Mouse (Mus musculus) testis, postnatal 10 days (tissue): Measurements from ENCODE around the gene Sirt3.
"Not testable (repeated sequence)": the region's sequence is repeated elsewhere in the genome, so short reads cannot be mapped to it uniquely, and the experiment has no call there.

ENCODE experiments used
- DNase-seq: peaks from one replicate; pipeline ENCODE4 v3.0.0; 2021; ENCODE audit warnings: low spot score

The Sirt3 gene

DNA sequence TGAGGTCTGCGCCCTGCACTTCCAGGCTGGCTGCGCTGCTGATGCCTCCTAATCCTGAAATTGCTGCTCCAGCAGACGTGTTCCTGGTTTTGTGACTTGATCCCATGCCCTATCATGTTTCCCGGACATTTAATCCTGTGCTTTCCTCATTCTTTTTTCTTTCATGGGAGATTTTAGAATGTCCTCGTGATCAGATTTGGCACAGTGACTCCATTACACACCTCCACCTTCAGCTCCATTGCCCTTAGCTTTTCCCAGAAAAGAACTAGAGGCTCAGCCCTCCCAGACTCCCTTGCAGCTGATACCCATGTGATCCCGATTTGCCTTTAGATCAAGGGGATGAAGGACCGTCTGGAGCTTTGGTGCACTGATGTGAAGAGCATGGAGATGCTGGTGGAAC is 15.8 kb upstream of the Sirt3 start:
- DNase-seq: no peak

DNA sequence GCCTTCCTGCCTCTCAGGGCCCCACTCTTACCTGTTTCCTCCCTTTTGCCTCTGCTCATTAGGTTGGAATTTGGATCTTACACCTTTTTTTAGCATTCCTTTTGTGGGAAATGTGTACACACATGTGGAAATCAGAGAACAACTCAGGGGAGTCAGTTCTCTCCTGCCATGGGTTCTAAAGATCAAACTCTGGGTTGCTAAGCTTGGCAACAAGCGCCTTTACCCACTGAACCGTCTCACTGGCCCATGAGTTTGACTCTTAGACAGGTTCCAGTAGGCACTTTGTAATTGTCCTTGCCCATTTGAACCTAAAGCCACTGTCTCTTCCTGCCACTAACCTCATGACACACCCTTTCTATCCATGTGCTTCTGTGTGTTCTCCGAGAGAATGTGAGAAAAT is 12.5 kb upstream of the Sirt3 start:
- no peak for DNase-seq

DNA sequence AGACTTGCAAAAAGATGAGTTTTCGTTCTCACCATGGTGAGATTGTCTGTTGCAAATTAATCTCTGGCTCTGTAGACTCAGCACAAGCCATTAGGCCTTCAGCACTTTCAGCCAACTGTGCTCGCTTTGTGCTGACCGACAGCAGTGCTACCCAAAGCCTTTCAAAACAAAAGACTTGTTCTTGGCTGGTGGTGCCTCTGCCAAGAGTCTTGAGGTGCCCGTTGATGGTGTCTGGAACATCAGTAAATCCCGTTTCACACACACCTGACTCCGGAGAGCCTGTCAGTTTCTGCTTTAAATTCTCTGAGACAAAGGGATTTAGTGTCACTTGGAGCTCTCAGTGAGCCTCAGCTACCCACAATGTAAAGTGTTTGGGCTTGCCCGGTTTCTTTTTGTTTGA is 11.9 kb upstream of the Sirt3 start:
- DNase-seq: no peak

DNA sequence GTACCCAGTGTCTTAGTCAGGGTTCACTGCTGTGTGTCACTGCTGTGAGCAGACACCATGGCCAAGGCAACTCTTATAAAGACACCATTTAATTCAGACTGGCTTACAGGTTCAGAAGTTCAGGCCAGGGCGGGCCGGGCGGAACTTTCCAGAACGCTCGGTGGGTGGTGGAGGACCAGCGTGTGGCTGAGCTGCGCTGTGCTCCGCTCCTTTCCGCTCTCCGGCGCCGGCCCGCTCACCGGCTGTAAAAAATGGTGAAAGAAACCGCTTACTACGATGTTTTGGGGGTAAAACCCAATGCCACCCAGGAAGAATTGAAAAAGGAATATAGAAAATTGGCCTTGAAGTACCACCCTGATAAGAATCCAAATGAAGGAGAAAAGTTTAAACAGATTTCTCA is 8.5 kb upstream of the Sirt3 start:
- DNase-seq: not testable (repeated sequence)

DNA sequence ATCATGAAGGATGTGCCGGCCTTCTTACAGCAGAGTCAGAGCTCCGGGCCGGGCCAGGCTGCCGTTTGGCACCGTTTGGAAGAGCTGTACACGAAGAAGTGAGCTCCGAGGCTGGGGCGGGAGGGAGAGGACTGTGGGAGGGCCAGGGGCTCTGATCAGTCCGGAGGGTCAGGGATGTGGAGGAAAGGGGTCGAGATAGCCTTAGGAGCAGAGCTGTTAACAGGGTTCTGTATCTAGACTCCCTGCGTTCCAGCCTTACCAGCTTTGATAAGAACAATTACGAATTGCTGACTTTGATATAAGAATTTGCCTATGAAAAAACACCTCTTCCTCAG is 327 bp upstream of the Sirt3 start:
- DNase-seq: no peak

DNA sequence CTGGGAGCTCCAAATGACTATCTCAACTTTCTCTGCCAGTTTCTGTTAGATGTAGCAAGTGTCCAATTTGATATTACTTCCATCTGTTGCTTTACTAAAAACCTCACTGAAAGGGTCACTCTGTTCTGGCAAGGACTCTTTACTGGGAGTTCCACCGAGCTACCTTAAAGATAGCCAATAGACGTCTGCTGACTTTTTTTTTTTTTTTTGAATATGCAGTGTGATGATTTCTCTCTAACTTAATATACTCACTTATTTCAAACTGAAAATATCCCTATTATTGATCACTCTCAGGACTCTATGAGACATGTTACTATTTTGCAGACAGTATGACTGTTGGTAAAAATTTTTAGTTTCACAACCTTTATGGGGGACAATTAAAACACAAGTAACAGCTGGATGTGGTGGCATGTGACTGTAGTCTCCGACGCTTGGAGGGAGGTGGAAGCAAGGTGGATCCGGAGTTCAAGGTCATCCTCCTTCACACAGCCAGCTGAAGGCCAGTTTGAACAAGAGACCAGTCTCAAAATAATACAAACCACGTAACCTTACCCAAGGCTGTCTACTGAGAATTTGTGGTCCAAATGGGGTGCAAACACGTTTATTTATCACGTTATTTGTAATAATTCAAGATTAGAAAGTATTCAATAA is 1.1 kb downstream of the Sirt3 start:
- no peak for DNase-seq

DNA sequence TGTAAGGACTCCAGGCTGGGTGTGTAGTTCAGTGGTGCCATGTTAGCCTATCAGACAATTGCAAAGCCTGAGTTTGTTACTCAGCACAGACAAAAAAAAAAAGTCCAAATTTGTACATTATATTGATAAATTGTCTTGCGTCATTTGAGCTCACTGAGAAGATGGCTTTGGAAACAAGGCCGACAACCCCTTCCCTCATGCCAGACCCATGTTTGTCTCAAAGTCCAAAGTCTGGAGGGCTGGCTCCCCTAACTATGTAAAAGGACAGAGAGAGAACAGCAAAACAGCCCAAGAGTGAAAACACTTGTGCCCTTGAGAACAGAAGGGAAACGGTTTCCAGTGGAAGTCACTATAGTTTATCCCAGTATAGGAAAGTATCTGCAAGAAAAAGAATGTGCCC is 1.7 kb downstream of the Sirt3 start:
- no peak for DNase-seq

DNA sequence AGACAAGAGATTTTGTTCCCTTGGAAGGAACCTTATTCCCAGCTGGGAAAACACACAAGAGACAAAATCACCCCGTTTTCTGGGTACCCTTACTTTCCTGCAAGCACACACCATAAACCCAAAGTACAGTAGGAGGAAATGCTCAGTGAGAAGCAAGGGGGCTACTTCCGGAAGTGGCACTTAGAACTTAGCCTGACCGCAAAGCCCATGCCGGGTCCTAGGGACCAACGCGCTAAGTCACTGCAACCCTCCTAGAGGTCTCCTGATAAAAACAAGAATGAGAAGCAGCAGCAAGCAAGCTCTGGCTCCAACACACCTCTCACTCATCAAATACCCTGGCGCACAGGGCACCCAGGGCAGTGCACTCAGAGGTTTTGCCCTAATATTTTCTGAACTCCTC is 2.8 kb downstream of the Sirt3 start:
- DNase-seq: no peak

DNA sequence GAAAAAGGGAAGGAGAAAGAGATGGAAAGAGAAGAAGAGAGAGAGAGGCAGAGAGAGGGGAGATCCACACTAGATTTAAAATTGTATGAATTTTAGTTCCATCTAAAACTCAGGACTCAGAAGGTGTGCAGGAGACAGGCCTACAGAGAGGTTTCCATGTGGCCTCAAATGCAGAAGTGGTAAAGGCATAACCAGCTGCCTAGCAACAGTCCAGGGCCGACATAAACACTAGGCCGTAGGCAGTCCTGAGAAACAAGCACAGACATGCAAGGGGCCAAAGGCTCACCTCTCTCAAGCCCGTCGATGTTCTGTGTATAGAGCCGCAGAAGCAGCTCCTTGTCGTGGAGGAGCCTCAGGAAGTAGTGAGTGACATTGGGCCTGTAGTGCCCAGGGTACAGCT is 4.7 kb downstream of the Sirt3 start:
- DNase-seq: no peak

DNA sequence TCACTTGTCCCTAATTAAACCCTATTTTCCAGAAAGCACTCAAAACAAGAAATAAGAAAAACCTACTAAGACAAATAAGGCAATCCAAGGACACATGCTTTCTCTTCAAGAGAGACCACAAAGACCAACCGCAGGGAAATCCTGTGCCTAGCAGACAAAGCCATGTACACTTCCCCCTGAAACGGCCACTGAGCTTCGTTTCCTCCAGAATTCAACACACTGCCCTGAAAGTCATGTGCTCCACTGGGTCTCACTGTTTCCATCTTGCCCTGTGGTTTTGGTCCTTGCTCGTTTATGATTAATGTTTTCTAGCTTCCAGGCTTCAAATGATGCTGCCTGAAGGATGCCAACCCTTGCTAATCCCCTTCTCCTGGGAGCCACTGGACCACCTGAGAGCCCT is 7.9 kb downstream of the Sirt3 start:
- no peak for DNase-seq

DNA sequence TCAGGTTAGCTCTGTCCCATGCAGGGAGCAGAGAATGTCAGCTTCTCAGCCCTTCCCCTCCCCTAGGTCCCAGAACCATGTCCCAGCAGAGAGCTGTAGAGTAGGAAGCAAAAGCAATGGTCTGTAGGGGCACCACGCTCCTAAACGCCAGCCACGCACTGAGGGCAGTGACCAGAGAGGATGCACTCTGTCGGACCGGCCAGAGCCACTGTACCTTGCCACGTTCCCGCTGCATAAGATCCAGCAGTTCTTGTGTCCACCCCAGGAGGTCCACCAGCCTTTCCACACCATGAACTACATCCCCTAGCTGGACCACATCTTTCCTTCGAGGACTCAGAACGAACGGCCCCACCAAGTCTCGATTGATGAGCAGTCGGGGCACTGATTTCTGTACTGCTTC is 17.3 kb downstream of the Sirt3 start:
- no peak for DNase-seq

DNA sequence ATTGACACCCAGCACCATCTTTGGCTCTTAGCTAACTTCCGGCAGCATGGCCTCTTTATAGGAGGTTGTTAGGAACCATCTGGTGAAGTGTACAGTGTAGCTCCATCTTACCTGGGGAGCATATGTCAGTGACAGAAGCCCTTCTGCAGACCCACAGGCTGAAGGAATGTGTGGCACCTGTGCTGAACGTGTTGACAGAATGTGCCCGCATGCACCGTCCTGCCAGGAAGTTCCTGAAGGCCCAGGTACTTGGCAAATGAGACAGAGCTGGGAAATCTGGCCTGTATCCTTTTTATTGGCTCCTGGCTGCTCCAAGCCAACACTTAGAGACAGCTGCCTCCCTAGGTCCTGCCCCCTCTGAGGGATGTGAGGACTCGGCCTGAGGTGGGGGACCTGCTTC is 21.4 kb downstream of the Sirt3 start:
- DNase-seq: no peak

DNA sequence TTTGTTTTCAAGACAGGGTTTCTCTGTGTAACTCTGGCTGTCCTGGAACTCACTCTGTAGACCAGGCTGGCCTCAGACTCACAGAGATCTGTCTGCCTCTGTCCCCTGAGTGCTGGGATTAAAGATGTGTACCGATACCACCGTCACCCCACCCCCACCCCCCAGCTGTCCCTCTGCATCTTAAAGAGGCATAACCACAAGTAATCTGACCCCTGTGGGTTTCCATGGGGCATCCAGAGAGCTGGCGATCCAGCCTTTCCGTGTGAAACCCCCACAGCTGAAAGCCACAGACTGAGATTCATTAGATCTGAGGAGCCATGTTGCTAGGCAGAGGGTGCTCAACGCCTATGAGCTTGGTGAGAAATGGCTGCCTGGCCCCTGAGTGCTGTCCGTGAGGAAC is 22.1 kb downstream of the Sirt3 start:
- no peak for DNase-seq

DNA sequence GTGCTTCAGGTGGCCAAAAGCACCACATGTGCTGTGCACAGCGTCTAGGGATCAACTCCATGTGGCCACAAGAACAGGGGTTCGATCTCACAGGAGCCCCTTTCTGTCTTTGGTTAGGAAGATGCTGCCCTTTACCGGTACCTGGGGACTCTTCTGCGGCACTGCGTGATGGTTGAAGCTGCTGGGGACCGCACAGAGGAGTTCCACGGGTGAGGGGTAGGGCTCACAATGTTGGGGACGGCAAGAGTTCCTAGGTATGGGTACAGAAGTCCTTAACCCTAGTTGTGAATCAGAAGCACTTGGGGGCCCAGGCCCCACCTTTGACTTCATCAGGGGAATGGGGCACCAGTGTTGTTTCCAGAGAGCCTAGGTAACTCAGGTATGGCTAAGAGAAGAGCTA is 23.4 kb downstream of the Sirt3 start:
- no peak for DNase-seq

DNA sequence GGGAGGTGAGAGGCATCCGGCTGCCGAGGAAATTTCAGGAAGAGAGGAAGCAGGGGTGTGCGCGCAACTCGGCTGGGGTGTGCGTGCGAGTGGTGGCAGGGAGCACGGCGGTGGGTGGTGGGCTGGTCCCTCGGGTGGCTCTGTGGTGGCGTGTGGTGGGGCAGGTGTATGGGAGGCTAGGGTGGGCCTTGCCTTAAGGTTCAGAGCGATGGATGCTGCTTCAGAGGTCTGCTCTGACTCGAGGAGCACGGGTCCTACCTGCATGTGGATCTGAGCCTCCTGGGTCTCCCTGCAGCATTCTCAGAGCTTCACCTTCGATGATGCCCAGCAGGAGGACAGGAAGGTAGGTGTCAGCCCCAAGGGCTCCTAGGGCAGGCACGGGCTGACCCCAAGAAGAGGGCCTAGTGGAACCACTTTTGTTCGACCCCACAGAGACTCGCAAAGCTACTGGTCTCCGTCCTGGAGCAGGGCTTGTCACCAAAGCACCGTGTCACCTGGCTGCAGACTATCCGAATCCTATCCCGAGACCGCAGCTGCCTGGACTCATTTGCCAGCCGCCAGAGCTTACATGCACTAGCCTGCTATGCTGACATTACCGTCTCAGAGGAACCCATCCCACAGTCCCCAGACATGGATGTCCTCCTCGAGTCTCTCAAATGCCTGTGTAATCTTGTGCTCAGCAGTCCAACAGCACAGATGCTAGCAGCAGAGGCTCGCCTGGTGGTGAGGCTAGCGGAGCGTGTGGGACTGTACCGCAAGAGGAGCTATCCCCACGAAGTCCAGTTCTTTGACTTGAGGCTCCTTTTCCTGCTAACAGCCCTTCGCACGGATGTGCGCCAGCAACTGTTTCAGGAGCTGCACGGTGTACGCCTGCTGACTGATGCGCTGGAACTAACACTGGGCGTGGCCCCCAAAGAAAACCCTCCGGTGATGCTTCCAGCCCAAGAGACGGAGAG is 24.3 kb downstream of the Sirt3 start, which contains the start of gene Bet1l:
Bet1l (minus strand) TSS at position 28 of the 956 bp plus-strand sequence.
- no peak for DNase-seq

DNA sequence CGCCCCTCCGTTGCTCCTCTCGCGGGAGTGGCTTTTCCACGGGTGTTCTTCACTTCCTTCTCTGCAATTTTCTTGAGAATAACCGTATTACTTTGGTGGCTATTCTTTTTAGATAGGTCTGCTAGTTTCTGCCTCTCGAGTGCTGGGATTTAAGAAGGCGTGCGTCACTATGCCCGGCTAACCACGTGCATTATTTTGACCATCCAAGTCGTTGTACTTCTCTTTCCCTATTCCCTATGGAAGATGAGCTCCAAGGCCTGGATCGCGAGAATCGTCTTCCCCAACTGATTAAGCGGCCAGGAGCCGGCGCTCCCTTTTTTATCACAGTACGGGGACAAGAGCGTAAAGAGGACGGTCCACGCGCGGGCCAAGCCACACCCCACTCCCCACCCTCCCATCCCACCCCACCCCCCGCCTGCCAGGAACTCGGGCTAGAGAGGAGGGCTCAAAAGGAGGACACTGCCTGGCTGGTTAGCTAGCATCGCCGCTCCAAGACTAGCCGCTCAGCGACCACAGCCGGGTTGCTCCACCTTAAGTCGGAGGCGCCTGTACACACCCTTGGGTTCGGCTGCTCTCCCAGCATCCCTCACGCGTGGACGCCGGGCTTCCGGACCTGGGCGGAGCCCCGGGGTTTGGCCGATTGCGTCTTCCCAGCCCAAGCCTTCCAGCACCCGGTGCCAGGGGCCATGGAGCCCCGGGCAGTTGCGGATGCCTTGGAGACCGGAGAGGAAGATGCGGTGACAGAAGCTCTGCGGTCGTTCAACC is 25.1 kb downstream of the Sirt3 start, which contains the start of gene Ric8a:
Ric8a (plus strand) TSS at position 173 of the 765 bp plus-strand sequence.
- DNase-seq: peak; percentile 89

DNA sequence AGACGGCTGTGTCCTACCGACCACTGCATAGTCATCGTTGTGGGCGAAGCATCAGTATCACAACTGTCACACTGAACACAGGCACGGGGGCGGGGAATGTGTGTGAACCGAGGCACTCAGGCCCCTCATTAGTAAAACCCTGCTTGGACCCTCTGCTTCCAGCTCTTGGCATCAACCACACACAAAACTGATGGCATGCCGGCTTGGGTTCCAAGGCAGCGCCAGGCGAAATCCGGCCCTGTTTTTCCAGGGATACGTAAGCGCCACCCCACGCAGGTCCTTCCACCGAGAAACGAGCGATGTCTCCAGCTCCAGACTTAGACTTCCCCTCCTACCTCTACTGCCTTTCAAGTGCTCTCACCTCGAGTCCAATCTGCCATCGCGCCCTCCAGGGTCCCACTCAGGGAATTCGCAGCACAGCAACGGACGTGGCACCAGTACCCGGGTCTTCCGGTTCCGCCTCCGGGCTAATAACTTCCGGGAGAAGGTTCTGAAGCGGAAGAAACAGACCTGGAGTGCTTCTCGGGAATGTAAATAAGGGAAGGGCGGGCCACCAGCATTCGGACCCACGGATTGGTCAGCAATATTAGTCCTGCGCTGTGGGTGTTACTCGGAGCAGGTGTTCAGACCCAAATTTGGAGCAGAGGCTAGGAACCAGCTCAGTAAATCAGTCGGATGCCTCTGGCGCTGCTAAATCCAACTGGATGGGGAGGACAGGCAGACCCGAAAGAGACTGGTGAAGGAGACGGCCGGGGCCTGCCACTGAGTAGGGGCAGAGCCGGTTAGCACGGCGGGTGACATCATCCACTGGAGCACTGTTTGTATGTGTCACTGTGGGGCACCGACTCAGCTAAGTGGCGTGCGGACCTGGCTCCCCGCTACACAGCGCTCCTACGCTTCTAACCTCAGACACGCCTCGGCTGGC is 26.0 kb downstream of the Sirt3 start, which contains the start of gene Gm45785:
Gm45785 (minus strand) TSS at position 472 of the 925 bp plus-strand sequence.
- DNase-seq: peak; percentile 78

DNA sequence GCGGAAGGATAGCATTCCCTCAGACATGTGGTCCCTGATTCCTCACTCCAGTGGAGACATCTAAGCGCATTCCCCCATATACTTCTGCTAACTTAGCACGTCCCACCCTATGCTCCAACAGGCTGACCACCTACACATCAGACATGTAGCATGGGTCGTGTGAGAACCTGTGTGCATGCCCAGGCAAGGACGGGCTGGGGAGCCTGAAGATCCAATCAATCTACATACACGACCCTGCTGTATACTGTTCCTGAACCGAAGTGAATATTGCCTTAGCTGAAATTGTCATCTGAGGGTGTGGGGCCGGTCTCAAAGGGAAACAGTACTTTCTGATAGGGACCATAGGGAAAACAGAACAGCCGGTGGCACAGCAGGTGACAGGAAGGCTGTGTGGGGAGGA is 26.9 kb downstream of the Sirt3 start:
- no peak for DNase-seq

DNA sequence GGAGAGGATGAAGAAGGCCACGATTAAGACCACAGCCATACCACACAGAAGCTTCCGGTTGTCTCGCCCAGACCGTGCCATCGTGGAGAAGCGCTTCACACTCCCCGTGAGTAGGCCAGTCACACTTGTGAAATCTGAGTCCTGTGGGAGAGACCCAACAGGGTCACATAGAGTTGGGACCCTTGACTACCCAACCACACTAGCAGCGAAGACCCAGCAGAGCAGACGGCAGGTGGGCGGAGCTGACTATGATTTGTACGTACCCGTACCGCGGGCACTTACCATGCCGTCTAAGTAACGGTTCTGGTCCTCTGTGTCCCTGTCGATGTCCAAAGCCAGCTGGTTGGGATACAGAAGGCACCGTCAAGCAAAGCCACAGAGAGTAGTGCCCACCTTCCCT is 27.6 kb downstream of the Sirt3 start:
- DNase-seq: no peak

DNA sequence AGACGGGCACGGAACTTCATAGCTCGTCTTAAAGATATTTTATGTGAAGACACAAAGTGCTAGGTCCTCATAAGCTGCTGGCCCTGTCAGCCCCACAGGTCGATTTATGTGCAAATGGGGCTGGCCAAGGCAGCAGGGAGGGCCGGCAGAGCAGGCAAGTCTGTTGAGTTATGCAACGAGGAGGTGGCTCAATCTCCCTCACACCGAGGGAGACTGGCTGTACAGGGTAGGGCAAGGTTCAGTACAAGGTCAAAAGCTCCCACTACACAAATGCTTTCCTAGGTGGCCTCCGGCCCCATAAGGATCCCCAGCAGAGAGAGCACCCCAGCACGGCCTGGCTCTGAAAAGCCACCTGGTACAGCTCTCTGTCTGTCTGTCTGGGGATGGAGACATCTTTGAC is 28.7 kb downstream of the Sirt3 start:
- DNase-seq: no peak

DNA sequence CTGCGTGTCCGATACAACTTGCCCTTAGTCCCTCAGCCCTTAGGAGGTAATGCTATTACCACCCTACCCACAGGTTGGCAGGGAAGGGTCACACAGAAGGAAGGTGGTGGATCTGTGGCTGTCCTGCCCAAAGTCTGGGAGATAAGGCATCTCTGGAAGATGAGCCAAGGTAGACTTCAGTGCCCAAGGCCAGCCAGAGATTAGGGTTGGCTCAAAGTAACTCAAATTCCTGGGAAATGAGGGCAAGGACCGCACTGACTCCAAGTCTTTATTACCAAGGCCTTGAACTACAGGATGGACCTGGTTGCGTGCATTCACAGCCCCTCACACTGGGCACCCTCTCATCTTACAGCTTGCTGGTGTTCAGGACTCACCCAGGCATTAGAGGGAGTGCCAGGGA is 30.2 kb downstream of the Sirt3 start:
- no peak for DNase-seq

DNA sequence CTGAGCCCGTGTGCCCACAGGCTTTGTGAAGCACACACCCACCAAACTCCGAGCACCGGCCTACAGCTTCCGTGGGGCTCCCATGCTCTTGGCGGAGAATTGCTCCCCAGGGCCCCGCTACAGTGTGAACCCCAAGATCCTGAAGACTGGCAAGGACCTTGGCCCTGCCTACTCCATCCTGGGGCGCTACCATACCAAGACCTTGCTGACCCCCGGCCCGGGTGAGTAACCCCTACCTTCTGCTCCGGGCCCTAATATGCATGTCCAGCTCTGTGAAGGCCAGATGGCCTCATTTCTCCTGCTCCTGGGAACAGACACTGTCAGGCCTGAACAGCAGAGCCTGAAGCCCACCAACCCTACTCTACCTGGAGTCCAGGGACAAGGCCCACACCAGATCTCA is 33.5 kb downstream of the Sirt3 start:
- no peak for DNase-seq
